Mouse (Mus musculus): ENCODE data around the gene Elof1.

DNA sequence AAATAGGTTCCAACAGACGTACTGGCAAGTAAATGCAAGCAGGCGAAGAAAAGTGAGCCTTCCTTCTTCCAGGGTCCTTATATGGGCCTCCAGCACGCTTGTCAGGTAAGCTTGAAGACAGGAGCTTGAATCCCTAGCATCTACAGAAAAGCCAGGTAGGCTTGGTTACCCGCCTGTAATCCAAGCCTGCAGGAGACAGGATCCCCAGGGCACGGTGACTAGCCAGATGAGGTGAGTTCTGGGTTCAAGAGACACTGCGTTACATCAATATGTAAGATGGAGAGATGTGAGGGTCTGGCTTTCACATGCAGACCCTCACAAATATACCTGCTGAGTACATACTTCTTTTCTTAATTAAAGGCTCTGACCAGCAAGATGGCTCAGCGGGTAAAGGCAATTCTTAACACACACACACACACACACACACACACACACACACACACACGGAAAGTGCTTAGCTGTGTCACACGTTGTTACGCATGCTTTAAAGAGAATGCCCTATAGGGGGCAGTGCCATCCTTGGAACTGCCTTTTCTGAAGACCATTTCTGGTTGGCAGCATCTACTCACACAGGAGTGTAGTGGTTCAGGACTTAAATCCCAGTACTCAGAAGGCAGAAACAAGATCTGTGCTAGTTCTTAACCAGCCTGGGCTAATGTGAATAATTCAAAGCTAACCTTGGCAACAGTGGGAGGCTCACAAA is 933 bp upstream of the Elof1 start:
- TF ChIP-seq EP300 (optimal IDR thresholded peaks at IDR 0.05) (no peak), CTCF (IDR thresholded peaks at IDR 0.05; ENCODE audit: low read depth) (peak; percentile 86)

Measured in stomach, postnatal 0 days (tissue).